Mouse (Mus musculus): ENCODE results near the gene Cldn4.

- TF ChIP-seq CTCF (IDR thresholded peaks at IDR 0.05) = no peak
- no peak for TF ChIP-seq EP300 (IDR thresholded peaks at IDR 0.05)
These were observed 13.7 kb upstream of the Cldn4 start for GRCm38 (mm10) chr5:134960430-134960829.

All from lung, postnatal 0 days (tissue).